Mouse (Mus musculus) testis, postnatal 14 days (tissue): ENCODE results near the gene Npc1l1.

Source experiments
- DNase-seq: peaks from one replicate; pipeline ENCODE4 v3.0.0; 2021; ENCODE audit warnings: low spot score

Npc1l1 gene

GRCm38 (mm10) chr11:6207090-6207489, 22.9 kb downstream of the Npc1l1 start:
- no peak for DNase-seq

- DNase-seq = no peak
These were observed 29.4 kb downstream of the Npc1l1 start for GRCm38 (mm10) chr11:6200570-6200969.

DNA sequence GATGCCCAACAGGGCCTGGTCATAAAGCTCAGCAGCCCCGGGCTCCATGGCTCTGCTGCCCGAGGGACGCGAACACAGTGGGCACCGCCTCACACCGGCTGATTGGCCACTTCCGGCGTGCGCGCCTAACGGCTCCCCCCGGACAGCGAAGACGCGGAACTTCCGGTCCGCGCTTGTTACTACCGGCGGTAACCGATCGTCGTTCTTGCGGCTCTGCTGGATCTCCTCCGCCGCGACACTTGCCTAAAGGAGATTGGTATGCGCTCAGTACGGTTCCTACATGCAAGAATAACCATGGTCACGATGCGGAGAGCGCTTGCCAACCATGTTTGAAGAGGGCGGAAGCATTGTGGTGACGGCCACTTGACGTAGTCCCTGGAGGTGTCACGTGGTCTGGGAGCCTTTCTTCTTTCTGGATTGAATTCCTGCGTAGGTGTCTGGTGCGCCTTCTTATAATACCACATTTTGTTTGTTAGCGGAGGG, 29.8 kb downstream of the Npc1l1 start, which contains the start of gene Nudcd3:
Gene Nudcd3, minus strand, starts transcription at position 329 of the 483 bp plus-strand sequence.
- DNase-seq = peak; percentile 90

GRCm38 (mm10) chr11:6199410-6200086, 30.4 kb downstream of the Npc1l1 start, which contains the start of gene A730071L15Rik:
Gene A730071L15Rik (plus strand): TSS chr11:6200029.
- DNase-seq = no peak

DNA sequence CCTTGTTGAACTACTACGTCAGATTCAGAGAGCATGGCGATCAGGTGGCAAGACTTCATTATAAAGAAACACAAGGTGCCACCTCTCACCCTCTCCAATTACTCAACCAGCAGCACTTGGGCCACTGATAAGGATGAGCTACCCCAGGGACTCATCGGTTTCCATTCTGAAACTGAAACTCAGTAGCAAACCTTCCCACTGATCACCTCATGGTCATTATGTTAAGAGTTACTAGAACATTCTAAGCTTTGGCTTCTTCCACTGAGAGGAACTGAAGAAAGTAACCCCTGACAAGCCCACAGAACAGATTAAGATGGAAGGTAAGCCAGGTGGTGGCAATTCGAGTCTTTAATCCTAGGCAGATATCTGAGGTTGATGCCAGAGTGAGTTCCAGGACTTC, 31.5 kb downstream of the Npc1l1 start:
- no peak for DNase-seq

DNA sequence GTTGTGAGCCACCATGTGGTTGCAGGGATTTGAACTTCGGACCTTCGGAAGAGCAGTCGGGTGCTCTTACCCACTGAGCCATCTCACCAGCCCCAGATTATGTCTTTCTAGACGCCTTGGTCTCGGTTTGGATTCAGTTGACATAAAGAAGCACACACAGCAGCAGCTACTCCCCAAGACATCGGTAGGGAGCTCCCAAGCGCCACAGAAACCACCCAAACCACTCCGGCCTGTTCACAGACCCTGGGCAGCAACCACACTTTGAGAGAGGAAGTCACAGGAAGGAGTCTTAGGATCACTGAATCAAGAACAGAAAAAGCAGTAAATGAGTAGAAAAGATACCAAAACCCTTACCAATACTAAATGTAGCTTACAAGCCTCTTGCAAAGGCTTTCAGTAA, 33.2 kb downstream of the Npc1l1 start:
- DNase-seq = no peak

GRCm38 (mm10) chr11:6187878-6188277, 42.1 kb downstream of the Npc1l1 start:
- peak; percentile 57 for DNase-seq

GRCm38 (mm10) chr11:6187399-6187798, 42.5 kb downstream of the Npc1l1 start:
- no peak for DNase-seq

- no peak for DNase-seq
These were observed 45.6 kb downstream of the Npc1l1 start for GRCm38 (mm10) chr11:6184202-6184935.

- no peak for DNase-seq
These were observed 46.7 kb downstream of the Npc1l1 start for GRCm38 (mm10) chr11:6183246-6183645.

DNA sequence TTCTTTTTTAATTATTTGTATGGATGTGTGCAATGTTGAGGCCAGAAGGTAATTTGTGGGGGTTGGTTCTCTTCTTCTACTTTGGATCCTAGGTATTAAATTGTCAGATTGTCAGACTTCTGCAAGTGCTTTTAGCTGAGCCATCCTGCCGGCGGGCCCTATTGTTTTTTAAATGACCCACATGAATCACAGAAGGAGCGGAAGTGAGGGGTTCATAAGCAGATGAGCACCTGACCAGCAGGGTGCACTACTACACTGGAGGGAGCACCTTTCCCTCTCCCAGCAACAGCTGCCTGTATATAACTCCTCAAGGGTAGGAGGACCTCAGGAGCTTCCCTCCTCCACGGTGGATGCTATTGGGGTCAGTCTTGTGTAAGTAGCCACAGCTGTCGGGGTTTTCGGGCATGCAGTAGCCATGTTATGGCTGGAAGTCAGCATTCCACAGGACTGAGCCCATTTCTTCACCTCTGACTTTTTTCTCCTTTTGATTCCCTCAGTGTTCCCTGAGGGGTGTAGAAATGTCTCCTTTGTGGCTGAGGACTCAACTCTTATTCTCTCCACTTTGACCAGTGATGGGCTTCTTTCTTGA, 49.0 kb downstream of the Npc1l1 start:
- no peak for DNase-seq

- peak; percentile 28 for DNase-seq
These were observed 50.7 kb downstream of the Npc1l1 start for GRCm38 (mm10) chr11:6179194-6179593.

DNA sequence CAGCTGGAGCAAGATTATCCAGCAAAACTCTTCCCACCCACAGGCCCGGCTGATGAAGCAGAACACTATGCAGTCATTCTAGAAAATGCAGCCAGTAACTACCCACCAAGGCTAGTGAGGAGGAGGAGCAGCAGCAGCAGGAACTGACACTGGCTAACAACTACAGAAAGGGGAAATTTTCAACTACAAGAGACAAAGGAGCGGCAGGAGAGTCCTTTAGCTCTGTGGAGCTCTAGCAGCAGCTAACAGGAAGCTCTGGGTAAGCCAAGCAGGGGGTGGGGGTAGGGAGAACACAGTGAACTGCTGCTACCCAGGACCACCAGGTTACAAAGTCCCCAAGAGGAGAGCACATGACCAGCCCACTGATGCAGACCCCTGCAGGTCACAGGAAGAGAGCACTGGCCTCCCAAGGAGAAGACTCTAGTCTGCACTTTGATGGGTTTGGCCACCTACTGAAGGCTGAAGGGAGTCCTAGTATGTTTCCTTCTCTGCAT, 51.2 kb downstream of the Npc1l1 start:
- DNase-seq = no peak

DNA sequence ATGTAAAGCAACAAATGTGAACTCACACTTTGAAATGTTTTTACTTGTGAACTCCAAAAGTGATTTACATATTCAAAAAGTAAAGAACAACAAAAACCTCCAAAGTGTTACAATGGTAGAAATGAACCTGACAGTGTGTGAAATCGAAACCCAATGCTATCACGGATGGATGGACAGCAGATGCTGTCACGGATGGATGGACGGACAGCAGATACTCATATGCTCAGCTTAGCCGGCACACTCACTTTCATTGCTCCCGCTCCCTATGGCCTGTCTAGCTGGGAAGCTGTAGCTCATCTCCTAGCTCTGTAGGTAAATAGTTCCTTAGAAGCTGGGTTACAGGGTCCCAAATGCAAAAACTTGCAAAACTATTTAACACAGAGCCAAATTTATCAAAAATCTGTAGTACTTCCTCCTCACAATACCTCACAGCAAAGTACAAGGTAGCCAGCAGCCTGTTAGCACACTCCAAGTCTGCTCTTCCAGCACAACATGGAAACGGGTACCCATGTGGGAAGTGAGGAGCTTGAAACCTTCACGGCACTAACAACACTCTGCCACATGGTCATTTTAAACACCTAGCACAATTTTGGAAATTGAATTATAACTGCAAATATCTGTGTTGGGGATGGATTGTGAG, 52.0 kb downstream of the Npc1l1 start:
- DNase-seq = no peak

- DNase-seq = no peak
These were observed 54.4 kb downstream of the Npc1l1 start for GRCm38 (mm10) chr11:6175506-6175905.

GRCm38 (mm10) chr11:6174719-6175118, 55.2 kb downstream of the Npc1l1 start:
- DNase-seq = no peak

DNA sequence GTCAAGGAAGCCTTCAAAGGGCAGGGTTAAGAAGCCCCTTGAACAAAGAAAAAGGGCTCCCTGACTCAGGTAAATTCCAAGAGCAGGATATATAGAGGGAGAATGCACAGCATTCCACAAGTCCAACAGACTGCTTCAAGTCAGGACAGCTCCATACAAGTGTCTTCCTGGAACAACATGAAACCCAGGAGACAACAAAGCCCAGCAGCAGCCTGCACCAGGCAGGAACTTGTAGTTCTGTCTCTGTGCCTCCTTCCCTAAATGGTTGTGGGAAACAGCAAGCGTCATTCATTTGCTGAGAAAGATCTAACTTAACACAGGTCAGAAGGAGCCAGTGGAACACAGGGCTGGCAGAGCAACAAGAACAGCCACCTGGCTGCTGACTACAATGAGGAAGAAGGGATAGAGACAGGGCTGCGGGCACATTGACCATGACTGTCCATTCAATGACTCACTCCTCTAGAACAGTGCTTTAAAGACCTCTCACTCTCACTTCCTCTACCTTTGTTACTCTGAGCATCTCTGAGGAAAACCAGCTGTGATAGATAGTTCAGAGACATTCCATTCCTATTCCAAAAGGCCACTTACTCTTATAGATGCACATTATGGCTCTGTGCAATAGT, 60.8 kb downstream of the Npc1l1 start:
- no peak for DNase-seq

DNA sequence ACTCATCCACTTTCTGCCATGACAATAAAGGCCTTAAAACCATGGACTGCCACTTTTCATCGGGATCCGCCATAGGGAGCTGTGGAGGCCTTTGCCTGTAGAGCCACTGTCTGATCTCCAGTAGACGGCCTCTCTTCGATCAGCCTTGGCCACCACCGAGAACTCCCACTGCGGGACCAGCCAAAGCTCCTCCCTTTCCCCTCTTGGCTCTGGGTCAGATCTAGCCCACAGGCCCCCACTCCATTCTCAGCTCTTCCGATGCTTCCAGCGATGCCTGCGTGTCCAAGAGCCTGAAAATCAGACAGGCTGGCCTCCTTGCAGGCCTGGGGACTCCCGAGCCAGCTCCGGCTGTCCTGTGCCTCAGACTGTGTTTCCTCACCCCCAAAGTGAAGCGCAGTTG, 63.6 kb downstream of the Npc1l1 start:
- no peak for DNase-seq

DNA sequence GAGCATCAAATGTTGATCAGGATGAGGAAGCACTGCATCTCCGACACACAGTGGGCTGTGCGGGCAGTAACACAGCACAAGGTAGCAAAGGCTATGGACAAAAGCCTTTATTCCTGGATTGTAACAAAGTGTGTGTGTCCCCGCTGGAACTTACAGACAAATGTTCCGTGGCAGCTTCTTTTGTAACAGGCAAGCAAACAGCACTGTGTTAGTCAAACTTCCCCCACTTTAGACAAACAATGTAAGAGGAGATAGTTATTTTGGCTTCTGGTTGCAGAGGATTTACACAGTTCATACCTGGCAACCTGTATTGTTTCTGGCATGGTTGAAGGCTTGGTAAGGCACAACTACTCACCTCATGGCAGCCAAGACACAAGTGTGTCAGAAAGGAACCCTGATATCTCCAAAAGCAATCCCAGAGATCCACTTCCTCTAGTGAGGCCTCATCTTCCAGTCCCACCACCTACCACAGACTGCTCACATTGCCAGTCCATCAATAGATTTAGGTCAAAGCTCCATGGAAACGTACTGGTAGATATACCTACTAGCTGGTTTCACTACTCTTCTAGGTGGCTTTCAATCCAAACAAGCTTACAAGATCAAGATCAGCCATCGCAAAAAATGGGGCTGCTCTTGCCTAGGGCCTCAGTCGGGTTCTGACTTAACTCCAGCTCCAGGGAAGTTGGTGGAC, 64.4 kb downstream of the Npc1l1 start:
- no peak for DNase-seq

DNA sequence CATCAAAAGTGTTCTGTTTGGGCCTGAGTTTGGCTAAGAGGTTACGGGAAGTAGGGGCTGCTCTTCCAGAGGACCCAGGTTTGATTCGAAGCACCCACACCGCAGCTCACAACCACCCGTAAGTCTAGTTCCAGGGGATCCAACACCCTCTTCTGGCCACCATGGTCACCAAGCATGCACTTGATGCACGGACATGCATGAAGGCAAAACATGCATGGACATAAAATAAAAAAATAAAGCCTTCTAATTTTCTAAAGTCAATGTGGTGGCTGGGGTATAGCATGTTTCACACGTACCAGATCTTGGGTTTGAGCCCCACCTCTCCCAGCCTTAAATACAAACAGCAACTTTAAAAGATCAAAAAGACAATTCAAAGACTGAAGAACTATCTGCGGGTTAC, 65.2 kb downstream of the Npc1l1 start:
- DNase-seq = no peak

DNA sequence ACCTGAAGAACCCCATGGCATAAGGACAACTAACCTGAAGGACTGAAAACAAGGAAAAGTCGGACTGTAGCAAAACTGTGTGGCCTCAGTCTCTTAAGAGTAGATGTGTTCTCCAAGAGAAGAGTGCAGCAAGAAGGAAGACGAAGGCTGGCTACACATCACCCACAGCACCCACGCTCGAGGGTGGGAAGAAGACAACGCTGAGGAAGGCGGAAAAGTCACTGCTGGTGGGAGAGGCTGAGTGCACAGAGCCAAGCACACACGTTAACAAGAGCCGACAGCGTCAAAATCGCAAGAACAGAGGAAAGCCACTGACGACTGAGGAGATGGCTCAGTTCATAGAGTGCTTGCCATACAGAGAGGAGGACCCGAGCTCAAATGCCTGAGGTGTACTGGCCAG, 66.2 kb downstream of the Npc1l1 start:
- DNase-seq = no peak
